Mouse (Mus musculus) myocyte (in vitro differentiated cells): ENCODE data around the gene Ank3. TPM values are rescaled to one million over a fixed set of nuclear protein-coding genes. Genes with fewer than 3 reads are reported as not detected.

Experiments used
- H3K27me3 ChIP-seq: one replicate; pipeline ENCODE4 v1.6.1; 2011; ENCODE audit not compliant: control insufficient read depth, insufficient read depth, insufficient read length
- H3K36me3 ChIP-seq: one replicate; pipeline ENCODE4 v1.6.1; 2011; ENCODE audit not compliant: control insufficient read depth, insufficient read depth
- H3K4me2 ChIP-seq: one replicate; pipeline ENCODE4 v1.6.1; 2011; ENCODE audit warnings: low read depth, control low read depth
- H3K4me3 ChIP-seq: one replicate; pipeline ENCODE4 v1.5.1; 2011; ENCODE audit warnings: mild to moderate bottlenecking, control low read depth, moderate library complexity
- H3K79me2 ChIP-seq: one replicate; pipeline ENCODE4 v1.6.1; 2011; ENCODE audit not compliant: control insufficient read depth, insufficient read depth
- H3ac ChIP-seq: one replicate; pipeline ENCODE4 v1.6.1; 2011; ENCODE audit not compliant: control insufficient read depth, insufficient read length
- CEBPB ChIP-seq: IDR thresholded peaks from 2 replicates; pipeline ENCODE4 v1.6.1; 2011; ENCODE audit warnings: mild to moderate bottlenecking, moderate library complexity; ENCODE audit not compliant: poor library complexity, insufficient read depth, severe bottlenecking
- E2F4 ChIP-seq: IDR thresholded peaks from one replicate; pipeline ENCODE4 v1.6.1; 2011; ENCODE audit warnings: mild to moderate bottlenecking, control low read depth, moderate library complexity; ENCODE audit not compliant: insufficient read depth
- MAX ChIP-seq: IDR thresholded peaks from one replicate; pipeline ENCODE4 v1.6.1; 2011; ENCODE audit warnings: low read depth, mild to moderate bottlenecking, control low read depth
- MYOD1 ChIP-seq, 3 experiments: IDR thresholded peaks; one replicate each; pipeline ENCODE4 v1.6.1; 2011; ENCODE audit warnings: control low read depth in 2 of 3, low read depth in 2 of 3, mild to moderate bottlenecking in 2 of 3, moderate library complexity in 1 of 3; ENCODE audit not compliant: insufficient read length in 2 of 3, control insufficient read depth in 1 of 3
- MYOG ChIP-seq, 3 experiments: IDR thresholded peaks; one replicate each; pipeline ENCODE4 v1.6.1; 2011; ENCODE audit warnings: control low read depth in 2 of 3, low read depth in 2 of 3, mild to moderate bottlenecking in 2 of 3; ENCODE audit not compliant: insufficient read length in 2 of 3, control insufficient read depth in 1 of 3, insufficient read depth in 1 of 3
- POLR2A ChIP-seq: IDR thresholded peaks from one replicate; pipeline ENCODE4 v1.6.1; 2011; ENCODE audit warnings: low read depth, mild to moderate bottlenecking, control low read depth, moderate library complexity; ENCODE audit not compliant: insufficient read length
- POLR2AphosphoS2 ChIP-seq: IDR thresholded peaks from one replicate; pipeline ENCODE4 v1.6.1; 2011; ENCODE audit warnings: low read depth, control low read depth; ENCODE audit not compliant: insufficient read length
- REST ChIP-seq: IDR thresholded peaks from one replicate; pipeline ENCODE4 v1.6.1; 2011; ENCODE audit warnings: mild to moderate bottlenecking, control low read depth, moderate library complexity; ENCODE audit not compliant: insufficient read depth, insufficient read length
- SRF ChIP-seq: IDR thresholded peaks from one replicate; pipeline ENCODE4 v1.6.1; 2011; ENCODE audit warnings: low read depth; ENCODE audit not compliant: control insufficient read depth, insufficient read length
- TCF12 ChIP-seq: IDR thresholded peaks from one replicate; pipeline ENCODE4 v1.6.1; 2011; ENCODE audit warnings: mild to moderate bottlenecking, control low read depth; ENCODE audit not compliant: poor library complexity, insufficient read depth, severe bottlenecking
- TCF3 ChIP-seq: IDR thresholded peaks from one replicate; pipeline ENCODE4 v1.6.1; 2011; ENCODE audit warnings: low read depth, control low read depth; ENCODE audit not compliant: insufficient read length
- USF1 ChIP-seq: IDR thresholded peaks from one replicate; pipeline ENCODE4 v1.6.1; 2011; ENCODE audit warnings: low read depth, mild to moderate bottlenecking, control low read depth, moderate library complexity
- polyA plus RNA-seq: library from polyadenylated mRNA; unstranded; fragments of >200 nt; fragmentation: generic; extraction: Trizol; gene quantifications from one replicate; pipeline ENCODE4 v1.2.1, GENCODE M21; 2012; ENCODE audit warnings: missing spikeins

Ank3 gene
- polyA plus RNA-seq, 1 experiment, result 5.5 TPM

DNA sequence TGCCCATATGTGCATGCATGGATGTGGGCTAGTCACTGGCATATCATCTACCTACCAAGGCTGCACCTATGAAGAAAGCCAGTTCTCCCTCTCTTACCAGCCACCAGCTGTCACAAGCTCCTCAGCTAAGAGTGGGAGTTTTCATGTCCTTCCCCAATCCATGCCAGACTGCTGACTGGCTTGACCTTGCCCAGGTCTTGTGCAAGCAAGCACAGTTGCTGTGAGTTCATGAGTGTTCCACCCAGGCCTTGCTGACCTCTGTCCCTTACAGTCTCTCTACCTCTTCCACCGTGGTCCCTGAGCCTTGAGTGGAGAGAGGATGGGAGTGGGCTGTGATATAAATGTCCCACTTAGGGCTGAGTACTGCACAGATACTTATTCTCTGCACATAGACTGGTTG is 287.8 kb downstream of the Ank3 start:
- no peak for TF ChIP-seq USF1

GRCm38 (mm10) chr10:69689096-69689495 is 290.5 kb downstream of the Ank3 start:
- H3K4me2 ChIP-seq, result no peak overlapping the region
- no peaks in the 10 kb centered on the region for H3K79me2 ChIP-seq

More for the DNA sequence above, 287.8 kb downstream of the Ank3 start:
- H3K79me2 ChIP-seq, result no peaks in the 10 kb centered on the region
- H3K4me3 ChIP-seq, result no peak overlapping the region
- H3K27me3 ChIP-seq, result no peaks in the 10 kb centered on the region
- no peak overlapping the region for H3K4me2 ChIP-seq
- no peak overlapping the region for H3ac ChIP-seq
- H3K36me3 ChIP-seq, result no peaks in the 10 kb centered on the region

GRCm38 (mm10) chr10:69690131-69690960 is 291.8 kb downstream of the Ank3 start:
- Histone ChIP-seq H3K4me3 (no peak overlapping the region), H3K36me3 (no peaks in the 10 kb centered on the region), H3K27me3 (no peaks in the 10 kb centered on the region), H3K4me2 (no peak overlapping the region), H3K79me2 (no peaks in the 10 kb centered on the region), H3ac (no peak overlapping the region)
- TF ChIP-seq SRF (no peak), E2F4 (no peak), MYOG (IDR thresholded peaks at IDR 0.05; ENCODE audit: control insufficient read depth in 1 of 3, insufficient read depth in 1 of 3, insufficient read length in 2 of 3, low read depth in 2 of 3) (no peak), MAX (no peak), REST (no peak), TCF12 (no peak), TCF3 (no peak), POLR2AphosphoS2 (no peak), CEBPB (no peak), MYOD1 (IDR thresholded peaks at IDR 0.05; ENCODE audit: control insufficient read depth in 1 of 3, insufficient read length in 2 of 3, low read depth in 2 of 3) (no peak), USF1 (no peak), POLR2A (no peak)

More at GRCm38 (mm10) chr10:69689096-69689495, 290.5 kb downstream of the Ank3 start:
- no peaks in the 10 kb centered on the region for H3K36me3 ChIP-seq
- H3K27me3 ChIP-seq, result no peaks in the 10 kb centered on the region
- TF ChIP-seq MYOD1 (IDR thresholded peaks at IDR 0.05; ENCODE audit: control insufficient read depth in 1 of 3, insufficient read length in 2 of 3, low read depth in 2 of 3) (no peak), POLR2AphosphoS2 (no peak), REST (no peak), CEBPB (no peak), MYOG (IDR thresholded peaks at IDR 0.05; ENCODE audit: control insufficient read depth in 1 of 3, insufficient read depth in 1 of 3, insufficient read length in 2 of 3, low read depth in 2 of 3) (no peak), MAX (no peak), TCF12 (no peak), USF1 (no peak), E2F4 (no peak), POLR2A (no peak), SRF (no peak), TCF3 (no peak)
- no peak overlapping the region for H3ac ChIP-seq
- no peak overlapping the region for H3K4me3 ChIP-seq

DNA sequence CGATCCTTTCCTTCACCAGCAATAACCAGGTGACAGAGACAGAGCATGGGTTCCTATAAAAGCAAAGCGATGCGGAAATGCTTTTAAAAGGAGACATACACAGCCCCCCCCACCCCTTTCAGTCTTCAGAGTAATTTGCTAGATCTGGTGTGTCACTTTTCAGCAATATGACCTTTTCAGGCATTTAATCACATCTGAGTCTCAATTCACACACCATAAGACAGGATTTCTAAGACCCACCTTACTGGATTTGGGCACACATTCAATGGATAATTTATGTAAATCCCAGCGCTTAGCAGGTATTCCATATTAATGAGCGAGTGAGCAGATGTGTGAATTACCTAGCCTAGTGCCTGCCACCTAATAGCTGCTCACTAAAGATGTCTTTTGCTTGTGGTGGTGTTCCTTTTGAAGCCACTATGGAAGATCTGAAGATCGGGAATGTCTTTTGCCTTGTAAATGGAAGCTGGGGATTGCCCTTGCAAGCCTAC is 292.4 kb downstream of the Ank3 start:
- no peak overlapping the region for H3K4me2 ChIP-seq
- H3K36me3 ChIP-seq, result no peaks in the 10 kb centered on the region
- no peak for TF ChIP-seq MYOG (IDR thresholded peaks at IDR 0.05; ENCODE audit: control insufficient read depth in 1 of 3, insufficient read depth in 1 of 3, insufficient read length in 2 of 3, low read depth in 2 of 3)
- TF ChIP-seq REST, result no peak
- no peak for TF ChIP-seq USF1
- TF ChIP-seq CEBPB, result no peak
- no peak for TF ChIP-seq E2F4
- TF ChIP-seq TCF3, result no peak
- no peak for TF ChIP-seq TCF12
- TF ChIP-seq MAX, result no peak
- no peak for TF ChIP-seq SRF
- no peak for TF ChIP-seq POLR2A
- TF ChIP-seq POLR2AphosphoS2, result no peak
- TF ChIP-seq MYOD1 (IDR thresholded peaks at IDR 0.05; ENCODE audit: control insufficient read depth in 1 of 3, insufficient read length in 2 of 3, low read depth in 2 of 3), result no peak
- no peak overlapping the region for H3K4me3 ChIP-seq
- no peak overlapping the region for H3ac ChIP-seq
- H3K79me2 ChIP-seq, result no peaks in the 10 kb centered on the region
- no peaks in the 10 kb centered on the region for H3K27me3 ChIP-seq

GRCm38 (mm10) chr10:69696019-69696418 is 297.4 kb downstream of the Ank3 start:
- Histone ChIP-seq H3ac (no peak overlapping the region), H3K79me2 (no peaks in the 10 kb centered on the region), H3K27me3 (no peaks in the 10 kb centered on the region), H3K4me3 (no peak overlapping the region), H3K4me2 (no peak overlapping the region), H3K36me3 (no peaks in the 10 kb centered on the region)
- no peak for TF ChIP-seq TCF3
- TF ChIP-seq POLR2A, result no peak
- no peak for TF ChIP-seq POLR2AphosphoS2
- TF ChIP-seq CEBPB, result no peak
- TF ChIP-seq USF1, result no peak
- no peak for TF ChIP-seq MYOD1 (IDR thresholded peaks at IDR 0.05; ENCODE audit: control insufficient read depth in 1 of 3, insufficient read length in 2 of 3, low read depth in 2 of 3)
- no peak for TF ChIP-seq REST
- no peak for TF ChIP-seq MAX
- TF ChIP-seq MYOG (IDR thresholded peaks at IDR 0.05; ENCODE audit: control insufficient read depth in 1 of 3, insufficient read depth in 1 of 3, insufficient read length in 2 of 3, low read depth in 2 of 3), result no peak
- TF ChIP-seq TCF12, result no peak
- TF ChIP-seq SRF, result no peak
- TF ChIP-seq E2F4, result no peak
